Comparison of ENCODE assay signal across 20 mouse cellular contexts in the genomic region with DNA sequence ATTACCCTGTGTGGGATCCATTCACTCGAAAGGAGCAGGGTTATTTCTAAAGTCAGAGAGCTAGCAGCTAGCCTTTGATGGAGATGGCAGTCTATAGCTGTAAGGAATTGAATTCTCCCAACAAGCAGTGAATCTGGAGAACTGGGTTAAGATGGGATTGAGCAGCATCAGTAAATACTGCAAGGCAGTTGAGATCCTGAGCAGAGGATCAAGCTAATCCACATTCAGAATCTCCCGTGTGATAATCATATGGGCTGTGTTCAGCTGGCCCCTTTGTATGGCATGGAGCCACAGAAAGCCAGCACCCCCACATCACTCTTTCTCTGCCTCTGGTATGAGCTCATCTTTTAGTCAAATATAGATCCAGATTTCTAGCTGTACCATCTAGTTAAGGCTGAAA.
DNase-seq lines count a peak whose midpoint lies in the region; ATAC-seq lines count a peak whose summit lies in the region.
"Had no signal": no experiment of that assay in that cellular context is flagged by ENCODE, and none has a peak within 500 bp of the region (broad histone marks: within the 10 kb centered on the region; RNA-seq: fewer than 3 reads in every experiment).

No protein-coding gene starts in this region.

- no peaks in the 10 kb centered on the region for H3K36me3 ChIP-seq in intestine, embryonic 15.5 days
- H3K36me3 ChIP-seq: embryonic facial prominence, embryonic 10.5 days; embryonic facial prominence, embryonic 12.5 days; forebrain, embryonic 15.5 days had no signal

- H3K27me3 ChIP-seq in intestine, embryonic 15.5 days (replicated peaks): no peaks in the 10 kb centered on the region
- H3K27me3 ChIP-seq: embryonic facial prominence, embryonic 12.5 days; forebrain, embryonic 13.5 days; forebrain, embryonic 15.5 days had no signal

- no peaks in the 10 kb centered on the region for H3K4me1 ChIP-seq in intestine, embryonic 15.5 days (replicated peaks)
- H3K4me1 ChIP-seq: embryonic facial prominence, embryonic 10.5 days; embryonic facial prominence, embryonic 12.5 days; forebrain, embryonic 13.5 days; forebrain, embryonic 15.5 days had no signal

- H3K4me3 ChIP-seq in intestine, embryonic 15.5 days (replicated peaks): no peak overlapping the region
- H3K4me3 ChIP-seq: embryonic facial prominence, embryonic 10.5 days; embryonic facial prominence, embryonic 12.5 days; forebrain, embryonic 13.5 days; forebrain, embryonic 15.5 days had no signal

- no peak for ATAC-seq in intestine, embryonic 15.5 days
- ATAC-seq: forebrain, embryonic 13.5 days; forebrain, embryonic 15.5 days; forebrain, postnatal 0 days had no signal

- H3K9ac ChIP-seq in intestine, embryonic 15.5 days: no peak overlapping the region
- H3K9ac ChIP-seq: embryonic facial prominence, embryonic 12.5 days; forebrain, embryonic 13.5 days; forebrain, embryonic 15.5 days; forebrain, postnatal 0 days had no signal

- 63% methylated on average over 2 of the region's 2 CpGs for WGBS in intestine, embryonic 15.5 days

- H3K27ac ChIP-seq in intestine, embryonic 15.5 days: no peak overlapping the region
- H3K27ac ChIP-seq: embryonic facial prominence, embryonic 10.5 days; embryonic facial prominence, embryonic 12.5 days; forebrain, embryonic 13.5 days; forebrain, embryonic 15.5 days had no signal

- no peak overlapping the region for H3K4me2 ChIP-seq in intestine, embryonic 15.5 days (replicated peaks)
- H3K4me2 ChIP-seq: embryonic facial prominence, embryonic 12.5 days; forebrain, embryonic 13.5 days; forebrain, embryonic 15.5 days had no signal

- H3K9me3 ChIP-seq in intestine, embryonic 15.5 days: no peaks in the 10 kb centered on the region
- H3K9me3 ChIP-seq: embryonic facial prominence, embryonic 12.5 days; forebrain, embryonic 13.5 days; forebrain, embryonic 15.5 days had no signal

- intact Hi-C loops in left cerebral cortex, postnatal 14 days (cut with DNase I): no loop called here

- DNase-seq in left cerebral cortex, postnatal 14 days (ENCODE audit: low spot score in 2 of 2): peak; percentile 4 to 6
- DNase-seq in left cerebral cortex, adult 9 months (ENCODE audit: low spot score in 2 of 2): no peak
- peak; percentile 79 for DNase-seq in retina, adult 2 months (ENCODE audit: low read depth, low spot score)
- DNase-seq in retina, postnatal 1 day: peak; percentile 76
- DNase-seq in embryo, embryonic 11 days: no peak
- no peak for DNase-seq in kidney, adult 8-10 months
- DNase-seq: adrenal gland, adult 2 months; adrenal gland, postnatal 10 days; adrenal gland, postnatal 25 days; cerebellum, adult 11-12 months; cerebellum, adult 8-10 months; cerebellum, adult 9-11 months; cerebellum, postnatal 14 days; cerebellum, postnatal 36 days; forebrain, postnatal 0 days had no signal

Comparison
In these comparisons a context has a peak if more than half of its experiments do, and no peak if none do; other contexts are left out.
1. DNase-seq: peak in left cerebral cortex, postnatal 14 days (2 of 2), retina, adult 2 months (single experiment) and retina, postnatal 1 day (single experiment); none in left cerebral cortex, adult 9 months (0 of 2), embryo, embryonic 11 days (single experiment) and kidney, adult 8-10 months (0 of 2).